Mouse (Mus musculus) heart, postnatal 0 days (tissue): ENCODE measurements at regions not wholly inside any gene's neighbourhood (a gene's known extent, or its start where the extent isn't known, plus 50 kb on each side); places are given as distances from the start of the nearest gene placed in this dataset.
"Not testable (repeated sequence)": the region's sequence is repeated elsewhere in the genome, so short reads cannot be mapped to it uniquely, and the experiment has no call there.

Experiments
- CTCF ChIP-seq: IDR thresholded peaks from 2 replicates; pipeline ENCODE4 v1.5.1; 2016; ENCODE audit warnings: antibody characterized with exemption, control low read depth, low read depth
- EP300 ChIP-seq: IDR thresholded peaks from 2 replicates; pipeline ENCODE4 v1.6.1; 2016; ENCODE audit warnings: antibody characterized with exemption, low read depth

GRCm38 (mm10) chr10:86590211-86590610, 91.5 kb upstream of the Syn3 start:
- TF ChIP-seq CTCF, EP300: not testable (repeated sequence)
